Mouse (Mus musculus): ENCODE measurements at regions not wholly inside any gene's neighbourhood (a gene's known extent, or its start where the extent isn't known, plus 50 kb on each side); places are given as distances from the start of the nearest gene placed in this dataset.

DNA sequence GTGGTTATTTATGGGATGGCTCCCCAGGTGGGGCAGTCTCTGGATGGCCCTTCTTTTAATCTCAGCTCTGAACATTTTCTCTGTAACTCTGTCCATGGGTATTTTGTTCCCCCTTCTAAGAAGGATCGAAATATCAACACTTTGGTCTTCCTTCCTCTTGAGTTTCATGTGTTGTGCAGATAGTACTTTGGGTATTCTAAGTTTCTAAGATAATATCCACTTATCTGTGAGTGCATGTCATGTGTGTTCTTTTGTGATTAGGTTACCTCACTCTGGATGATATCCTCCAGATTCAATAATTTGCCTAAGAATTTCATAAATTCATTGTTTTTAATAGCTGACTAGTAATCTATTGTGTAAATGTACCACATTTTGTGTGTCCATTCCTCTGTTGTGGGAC, 411.7 kb downstream of the Pih1d3 start:
- no peak for TF ChIP-seq CTCF (IDR thresholded peaks at IDR 0.05; ENCODE audit: borderline replicate concordance, extremely low read depth, insufficient read depth, insufficient read length)
- TF ChIP-seq POLR2A (IDR thresholded peaks at IDR 0.05; ENCODE audit: borderline replicate concordance, extremely low read depth, insufficient read depth, insufficient read length, poor library complexity, severe bottlenecking) = no peak
